Mouse (Mus musculus): ENCODE results near the gene Spib. TPM values are rescaled to one million over a fixed set of nuclear protein-coding genes. Genes with fewer than 3 reads are reported as not detected.
A peak's percentile ranks its signal among the peaks of the same experiment; 100 is the strongest.

Spib gene
- total RNA-seq (2022): under 1 TPM in 1 of 4 experiments, not detected in 3; 0.16 TPM

DNA sequence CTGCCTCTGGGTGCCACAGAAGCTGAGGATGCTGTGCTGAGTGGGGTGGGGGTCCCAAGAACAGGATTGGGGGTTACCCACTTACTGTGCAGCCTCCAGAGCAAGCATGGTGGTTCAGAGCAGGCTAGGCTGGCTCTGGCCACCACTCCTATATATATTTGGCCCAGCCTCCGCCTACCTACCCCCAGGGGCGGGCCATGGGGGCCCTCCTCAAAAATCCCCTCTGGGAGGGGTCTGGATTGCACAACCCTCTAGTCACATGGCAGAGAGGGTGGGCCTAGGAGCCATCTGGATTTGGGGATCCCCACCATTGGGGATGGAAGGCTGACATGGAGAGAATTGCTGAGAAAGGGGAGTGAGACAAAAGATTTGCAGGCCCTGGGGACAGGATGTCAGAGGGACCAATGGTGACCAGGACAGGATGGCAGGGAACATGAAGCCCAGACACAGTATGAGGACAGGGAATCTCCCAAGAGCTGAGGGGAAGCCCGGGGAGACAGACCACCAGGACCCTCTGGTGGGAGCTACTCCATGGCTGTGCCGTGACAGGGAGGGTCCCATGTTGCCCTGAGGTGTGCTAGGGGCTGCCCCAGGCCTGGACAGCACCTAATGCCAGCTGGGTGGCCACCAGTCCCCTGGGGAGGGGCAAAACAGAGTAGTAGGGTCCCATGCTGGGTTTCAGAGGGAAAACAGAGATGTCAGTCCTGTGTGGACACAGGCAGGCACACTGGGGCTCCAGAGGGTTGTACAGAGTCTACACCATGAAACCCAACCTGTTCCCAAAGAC is at the start of gene Spib:
Gene Spib, minus strand, starts transcription at position 126 of the 787 bp plus-strand sequence.
- DNase-seq (ENCODE audit: low spot score in 2 of 2): no peak

DNA sequence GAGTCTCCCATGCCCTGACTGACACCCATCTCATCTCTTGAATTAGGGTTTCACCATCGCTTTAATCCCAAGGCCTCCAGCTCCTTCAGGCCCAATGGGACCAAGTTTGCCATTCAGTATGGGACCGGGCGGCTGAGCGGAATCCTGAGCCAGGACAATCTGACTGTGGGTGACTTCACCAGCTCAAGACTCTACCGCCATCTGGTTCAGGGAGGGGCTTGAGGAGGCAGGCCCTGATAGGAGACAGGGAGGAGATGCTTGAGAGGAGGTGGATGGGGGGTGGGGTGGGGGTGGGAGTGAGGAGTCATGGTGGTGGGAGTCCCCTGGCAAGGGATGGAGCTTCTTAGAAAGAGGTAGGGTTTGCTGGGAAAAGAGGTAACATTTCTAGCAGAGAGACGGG is 49.8 kb upstream of the Spib start:
- DNase-seq (ENCODE audit: low spot score in 2 of 2): no peak

DNA sequence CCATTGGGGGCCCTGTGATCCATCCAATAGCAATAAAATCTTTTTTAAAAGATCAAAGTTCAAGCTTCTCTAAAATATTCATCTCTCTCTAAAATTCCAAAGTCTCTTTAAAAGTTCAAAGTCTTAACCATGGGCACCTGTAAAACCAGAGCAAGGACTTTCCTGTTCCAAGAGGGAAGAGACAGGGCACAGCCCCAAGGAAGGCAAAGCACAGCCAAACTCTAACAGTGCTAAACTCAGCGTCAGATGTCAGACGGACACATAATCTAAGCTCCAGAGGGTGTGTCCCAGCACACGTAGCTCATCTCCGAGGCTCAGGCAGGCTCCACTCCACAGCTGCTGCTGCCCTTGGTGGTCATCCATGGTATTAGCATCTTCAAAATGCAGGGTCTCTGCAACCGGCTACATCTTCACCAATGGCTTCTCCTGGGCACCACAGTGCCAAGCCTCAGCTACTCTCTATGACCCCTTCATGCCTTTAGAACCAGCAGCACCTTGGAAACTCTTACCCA is 44.5 kb upstream of the Spib start:
- DNase-seq (ENCODE audit: low spot score in 2 of 2): no peak

DNA sequence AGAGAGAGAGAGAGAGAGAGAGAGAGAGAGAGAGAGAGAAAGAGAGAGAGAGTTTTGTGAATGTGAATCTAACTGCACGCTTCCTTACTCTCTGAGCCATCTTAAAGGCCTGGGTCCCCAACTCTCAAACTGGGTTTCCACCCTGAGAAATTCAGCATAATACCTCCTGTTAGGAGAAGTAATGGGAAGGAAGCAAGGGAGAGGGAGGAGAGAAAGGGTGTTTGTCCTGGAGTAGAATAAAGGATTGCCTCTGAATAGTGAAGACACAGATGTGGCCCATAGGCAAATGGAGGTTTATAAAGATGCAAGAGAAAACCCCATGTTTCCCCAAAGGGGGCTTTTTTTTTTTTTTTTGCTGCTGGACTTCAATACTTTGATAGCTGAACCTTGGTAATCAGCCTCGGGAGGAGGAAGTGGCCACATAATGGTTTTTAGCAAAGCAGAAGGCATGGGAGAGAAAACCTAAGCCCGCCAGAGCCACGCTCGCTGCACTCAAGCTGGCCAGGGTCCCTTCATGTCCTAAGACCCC is 41.1 kb upstream of the Spib start:
- DNase-seq (ENCODE audit: low spot score in 2 of 2): no peak

- DNase-seq (ENCODE audit: low spot score in 2 of 2): no peak
Observed at GRCm38 (mm10) chr7:44572213-44572701, 40.4 kb upstream of the Spib start, which contains the start of gene Napsa. Gene Napsa (plus strand): TSS chr7:44572380.

GRCm38 (mm10) chr7:44571811-44572210 is 39.9 kb upstream of the Spib start:
- DNase-seq (ENCODE audit: low spot score in 2 of 2): no peak

DNA sequence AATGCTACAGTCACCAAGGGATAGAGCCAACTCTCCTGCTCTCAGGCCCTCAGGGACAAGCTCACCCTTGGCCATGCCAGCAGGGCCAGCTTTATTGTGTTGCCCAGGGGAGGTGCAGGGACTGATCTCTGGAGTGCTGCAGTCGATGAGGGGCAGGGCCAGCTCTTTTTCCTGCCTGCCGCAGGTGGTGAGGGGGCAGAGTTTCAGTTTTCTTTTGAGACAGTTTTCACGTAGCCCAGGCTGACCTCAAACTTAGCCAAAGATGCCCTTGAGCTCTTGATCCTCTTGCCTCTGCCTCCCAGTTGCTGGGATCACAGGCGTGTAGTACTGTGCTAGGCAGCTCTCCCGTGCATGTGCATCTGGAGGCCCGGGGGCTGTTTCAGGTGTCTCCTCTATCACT is 39.1 kb upstream of the Spib start:
- no peak for DNase-seq (ENCODE audit: low spot score in 2 of 2)

- DNase-seq (ENCODE audit: low spot score in 2 of 2): no peak
Observed at GRCm38 (mm10) chr7:44568803-44569202, 36.9 kb upstream of the Spib start.

DNA sequence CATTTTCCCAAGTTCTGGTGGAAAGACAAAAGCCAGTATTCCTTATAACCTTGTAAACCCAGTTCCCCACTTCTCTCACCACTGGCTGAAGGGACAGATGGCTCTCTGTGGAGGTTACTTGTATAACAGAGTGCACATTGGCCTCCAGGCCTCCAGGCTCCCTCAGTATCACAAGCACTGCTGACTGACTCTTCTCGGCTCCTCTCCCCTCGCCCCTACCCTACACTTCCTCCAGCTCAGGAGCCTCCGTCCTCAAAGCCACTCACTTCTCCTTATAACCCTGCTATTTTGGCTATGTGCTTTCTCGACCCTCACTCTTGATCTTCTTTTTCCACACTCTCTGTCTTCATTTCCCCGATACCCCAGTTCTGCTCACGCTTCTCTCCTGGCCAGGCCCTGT is 33.5 kb upstream of the Spib start:
- no peak for DNase-seq (ENCODE audit: low spot score in 2 of 2)

DNA sequence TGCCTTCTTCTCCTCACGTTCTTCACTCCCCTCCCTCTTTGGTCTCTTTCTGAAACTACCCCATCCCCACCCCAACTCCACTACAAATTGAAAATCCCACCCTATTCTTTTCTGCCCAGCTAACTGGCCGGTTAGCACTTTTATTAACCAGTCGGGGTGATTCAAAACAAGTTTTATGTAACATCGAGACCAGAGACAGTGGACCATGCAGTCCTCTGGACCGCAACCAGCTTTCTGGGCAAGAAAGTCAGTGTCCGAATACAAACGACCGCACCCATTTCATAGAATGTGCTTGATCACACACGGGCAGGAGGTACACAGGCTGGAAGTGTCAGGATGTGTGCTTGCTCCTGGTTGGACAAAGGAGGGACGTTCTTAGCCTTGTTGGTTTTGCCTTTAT is 32.6 kb upstream of the Spib start:
- DNase-seq (ENCODE audit: low spot score in 2 of 2): no peak

- no peak for DNase-seq (ENCODE audit: low spot score in 2 of 2)
Observed at GRCm38 (mm10) chr7:44563284-44563683, 31.4 kb upstream of the Spib start.

DNA sequence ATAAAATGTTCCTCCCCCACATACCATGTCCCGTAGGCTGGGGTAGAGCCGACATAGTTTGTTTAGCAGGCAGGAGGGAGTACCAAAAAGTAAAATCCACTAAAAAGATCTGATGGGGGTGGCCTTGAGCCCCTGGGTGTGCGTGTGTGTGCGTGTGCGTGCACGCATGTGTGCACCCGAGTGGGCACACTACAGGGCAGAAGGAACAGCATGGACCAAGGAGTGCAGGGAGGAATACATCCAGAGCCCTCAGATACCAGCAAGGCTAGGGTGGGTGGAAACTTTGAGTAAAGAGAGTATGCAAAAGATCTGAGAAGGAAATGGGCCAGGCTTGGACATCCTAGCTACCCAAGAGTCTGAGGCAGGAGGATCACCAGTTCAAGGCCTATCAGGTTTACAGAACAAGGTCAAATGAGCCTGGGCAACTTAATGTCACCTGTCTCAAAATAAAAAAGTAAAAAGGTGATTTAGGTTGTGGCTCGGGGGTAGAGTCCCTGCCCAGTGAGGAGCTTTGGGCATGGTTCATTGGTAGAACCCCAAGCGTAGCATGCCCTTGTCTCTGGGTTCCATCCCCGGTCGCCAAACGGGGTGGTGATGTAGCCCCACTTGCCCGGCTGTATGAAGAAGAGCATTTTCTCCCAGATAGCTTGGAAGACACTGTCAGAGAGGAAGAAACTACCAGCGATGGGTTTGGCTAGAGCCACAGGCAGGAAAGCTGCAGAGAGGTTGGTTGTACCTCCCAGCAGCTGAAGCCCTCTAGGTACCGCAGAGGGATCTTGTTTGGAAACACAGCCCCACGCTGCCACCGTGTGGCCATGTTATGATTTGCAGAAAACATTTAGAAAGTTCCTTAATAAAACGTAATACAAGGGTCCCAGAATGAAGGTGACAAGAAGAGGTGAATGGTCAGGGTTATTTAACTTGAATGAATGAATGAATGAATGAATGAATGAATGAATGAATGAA is 28.8 kb upstream of the Spib start:
- peak in 1 of 2 experiments; percentile 84 for DNase-seq (ENCODE audit: low spot score in 2 of 2)

- DNase-seq (ENCODE audit: low spot score in 2 of 2): no peak
Observed at GRCm38 (mm10) chr7:44557629-44558028, 25.8 kb upstream of the Spib start.

DNA sequence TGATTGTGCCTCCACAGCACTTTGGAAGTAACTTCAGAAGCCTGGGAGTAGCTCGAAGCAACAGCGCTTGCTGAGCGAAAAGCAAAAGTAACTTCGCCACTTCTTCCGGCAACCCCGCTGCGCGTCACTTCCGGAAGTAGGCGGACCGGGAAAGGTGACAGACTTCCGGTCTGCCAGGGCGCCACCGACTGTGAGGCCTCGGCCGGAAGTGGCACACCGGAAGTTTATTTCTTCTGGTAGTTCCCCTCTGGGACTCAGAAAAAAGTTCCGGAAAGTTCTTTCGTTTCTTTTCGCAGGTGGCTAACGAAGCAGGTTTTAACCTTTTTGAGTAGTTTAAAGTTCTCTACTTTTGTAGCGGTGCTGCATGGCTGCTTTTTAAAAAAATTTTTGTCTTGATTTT is 22.0 kb upstream of the Spib start, which contains the start of gene Nr1h2:
Gene Nr1h2, minus strand, starts transcription at position 126 of the 400 bp plus-strand sequence.
- DNase-seq (ENCODE audit: low spot score in 2 of 2): peak; percentile 92 to 95

DNA sequence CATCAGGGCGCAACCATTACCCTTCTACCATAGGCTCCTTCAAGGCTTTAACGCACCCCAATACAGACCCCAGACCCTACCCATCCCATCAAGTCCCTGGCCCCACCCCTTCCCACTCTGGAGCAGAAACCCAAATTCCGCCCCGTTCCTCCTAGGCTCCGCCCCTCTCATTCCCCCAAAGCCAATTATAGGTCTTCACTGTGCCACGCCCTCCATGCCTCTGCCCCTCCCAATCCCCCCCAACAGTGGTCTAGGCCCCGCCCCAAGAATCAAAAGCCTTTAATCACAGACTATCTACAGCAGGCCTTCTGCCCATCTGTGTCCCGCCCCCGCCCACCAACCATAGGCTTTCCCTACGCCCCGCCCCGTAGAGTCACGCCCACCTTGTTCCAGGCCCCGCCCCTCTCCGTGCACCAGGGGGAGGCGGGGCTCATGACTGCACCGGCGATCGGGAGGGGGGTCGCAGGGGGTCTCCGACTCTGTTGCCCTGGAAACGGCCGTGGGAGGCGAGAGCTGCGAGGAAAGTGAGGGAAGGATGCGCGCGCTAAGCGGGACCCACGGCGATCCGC is 21.4 kb upstream of the Spib start:
- peak in 1 of 2 experiments; percentile 43 for DNase-seq (ENCODE audit: low spot score in 2 of 2)

DNA sequence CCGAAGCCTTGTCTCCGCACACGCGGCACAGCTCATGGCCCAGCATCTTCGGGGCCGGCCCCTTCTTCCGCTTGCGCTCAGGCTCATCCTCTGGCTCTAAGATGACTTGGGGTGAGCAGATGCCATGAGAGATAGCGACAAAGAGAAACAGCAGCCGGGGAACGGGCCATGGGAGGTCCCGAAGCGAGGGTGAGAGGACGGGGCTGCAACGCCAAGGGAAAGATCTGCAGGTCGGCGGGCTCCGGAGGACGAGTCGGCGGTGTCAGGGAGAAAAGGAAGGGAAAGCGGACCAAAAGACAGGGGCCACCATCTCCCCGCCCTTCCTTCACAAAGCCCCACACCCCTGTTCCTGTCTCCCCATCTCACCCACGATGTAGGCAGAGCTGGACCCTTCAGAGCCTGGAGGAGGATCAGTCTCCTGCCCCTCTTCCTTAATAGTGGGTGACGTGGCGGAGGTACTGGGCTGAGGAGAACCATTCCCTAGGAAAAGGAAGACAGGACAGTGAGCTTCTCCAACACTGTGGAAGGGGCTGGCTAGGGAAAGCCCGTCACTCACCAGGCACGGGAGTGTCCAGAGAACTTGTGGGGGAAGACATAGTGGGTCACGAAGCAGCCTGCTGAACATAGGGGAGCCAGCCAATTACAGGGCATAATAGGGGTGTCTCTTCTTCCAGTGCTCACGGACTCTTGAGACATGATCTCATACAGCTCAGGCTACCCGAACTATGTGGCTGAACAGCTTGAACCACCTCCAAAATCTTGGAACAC is 20.5 kb upstream of the Spib start:
- DNase-seq (ENCODE audit: low spot score in 2 of 2): no peak

GRCm38 (mm10) chr7:44551731-44552130 is 19.9 kb upstream of the Spib start:
- no peak for DNase-seq (ENCODE audit: low spot score in 2 of 2)

DNA sequence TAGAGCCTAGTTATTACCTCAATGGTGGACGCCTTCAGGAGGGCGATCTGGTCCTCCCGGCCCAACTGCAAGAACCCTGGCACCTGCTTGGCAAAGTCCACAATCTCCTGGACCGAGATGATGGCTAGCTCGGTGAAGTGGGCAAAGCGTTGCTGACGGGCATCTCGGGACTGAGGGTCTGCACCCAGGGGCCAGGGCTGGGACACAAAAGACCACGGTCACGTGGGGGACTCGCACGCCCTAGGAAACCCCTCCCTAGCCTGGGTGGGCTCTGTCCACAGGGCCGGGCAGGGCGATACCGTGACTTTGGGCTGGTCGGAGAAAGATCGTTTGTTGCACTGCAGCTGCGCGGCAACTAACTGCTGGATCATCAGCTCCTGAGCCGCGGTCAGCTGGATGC is 19.4 kb upstream of the Spib start:
- DNase-seq (ENCODE audit: low spot score in 2 of 2): no peak

- no peak for DNase-seq (ENCODE audit: low spot score in 2 of 2)
Observed at GRCm38 (mm10) chr7:44550409-44550678, 18.5 kb upstream of the Spib start.

DNA sequence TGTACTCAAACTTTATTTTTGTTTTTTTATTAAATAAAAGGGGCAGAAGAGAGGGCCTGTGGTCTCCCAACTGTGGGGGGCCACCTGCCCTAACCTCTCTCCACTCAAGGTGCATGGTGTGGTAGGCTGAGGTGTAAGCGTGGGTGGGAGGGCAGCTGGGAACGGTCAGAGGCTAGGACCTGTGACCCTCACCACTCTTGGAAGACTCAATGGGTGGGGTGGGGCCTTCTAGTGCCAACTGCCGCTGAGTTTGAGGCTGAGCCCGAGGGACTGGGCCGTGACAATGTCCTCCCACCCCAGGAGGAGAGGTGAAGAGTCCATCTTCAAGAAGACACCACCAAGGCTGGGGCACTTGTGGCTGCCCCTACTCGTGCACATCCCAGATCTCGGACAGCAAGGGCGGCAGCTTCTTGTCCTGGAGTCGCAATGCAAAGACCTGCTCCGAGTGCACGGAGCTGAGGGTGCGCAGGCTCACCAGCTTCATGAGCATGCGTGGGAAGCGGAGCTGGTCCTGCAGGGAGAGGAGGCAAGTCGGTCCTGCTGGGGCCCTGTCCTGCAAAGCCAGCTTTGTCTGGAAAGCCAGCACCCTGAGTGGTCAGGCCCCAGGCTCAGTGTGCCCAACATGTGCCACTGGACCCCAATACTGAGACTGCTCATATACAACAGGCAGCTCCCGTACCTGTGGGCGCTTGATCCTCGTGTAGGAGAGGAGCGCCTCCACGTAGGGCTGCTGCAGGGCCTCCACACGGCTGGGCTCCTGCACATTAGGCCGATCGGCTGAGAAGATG is 17.9 kb upstream of the Spib start:
- no peak for DNase-seq (ENCODE audit: low spot score in 2 of 2)

Data from layer of hippocampus, adult 8-10 months (tissue).